Mouse (Mus musculus): ENCODE measurements around the gene Srsf1.

DNA sequence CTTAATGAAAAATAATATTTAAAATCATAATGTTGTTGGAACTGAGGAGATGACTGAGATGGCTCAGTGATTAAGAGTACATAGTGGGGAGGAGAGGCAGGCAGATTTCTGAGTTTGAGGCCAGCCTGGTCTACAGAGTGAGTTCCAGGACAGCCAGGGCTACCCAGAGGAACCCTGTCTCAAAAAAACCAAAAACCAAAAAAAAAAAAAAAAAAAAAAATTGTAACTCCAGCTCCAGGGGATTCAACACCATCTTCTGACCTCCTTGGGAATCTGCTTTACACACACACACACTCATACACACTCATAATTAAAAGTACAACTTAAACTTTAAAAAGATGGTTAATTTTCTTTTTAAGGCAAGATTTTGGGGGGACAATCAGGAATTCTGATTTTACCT lies 18.6 kb downstream of the Srsf1 start:
- TF ChIP-seq CTCF (IDR thresholded peaks at IDR 0.05; ENCODE audit: low read depth, low read length) (no peak), GATA2 (IDR thresholded peaks at IDR 0.05; ENCODE audit: borderline replicate concordance, low read depth, low read length) (no peak), TAL1 (conservative IDR thresholded peaks at IDR 0.05; ENCODE audit: low read depth, low read length) (no peak)

Data from G1E (cell line).